Mouse (Mus musculus): ENCODE data around the gene Bpifb2.
A peak's percentile ranks its signal among the peaks of the same experiment; 100 is the strongest.

Bpifb2 gene

DNA sequence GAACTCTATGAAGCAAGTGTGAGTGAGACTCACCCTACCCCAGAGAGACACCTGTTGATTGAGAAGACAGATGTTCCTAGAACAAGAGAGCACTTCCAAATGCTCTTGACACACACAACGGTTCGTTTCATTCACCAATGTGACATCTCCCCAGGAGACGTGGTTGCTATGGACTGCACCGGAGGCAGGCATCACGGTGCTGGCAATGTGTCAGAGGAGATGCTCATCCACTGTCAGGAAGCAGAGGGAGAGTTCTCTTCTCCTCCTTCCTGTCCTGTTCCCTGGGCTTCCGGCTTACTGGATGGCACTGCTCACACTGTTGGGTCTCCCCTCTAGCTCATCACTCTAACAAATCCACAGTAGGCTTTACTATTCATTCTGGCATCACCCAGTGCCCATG lies 58.5 kb downstream of the Bpifb2 start:
- DNase-seq: no peak

DNA sequence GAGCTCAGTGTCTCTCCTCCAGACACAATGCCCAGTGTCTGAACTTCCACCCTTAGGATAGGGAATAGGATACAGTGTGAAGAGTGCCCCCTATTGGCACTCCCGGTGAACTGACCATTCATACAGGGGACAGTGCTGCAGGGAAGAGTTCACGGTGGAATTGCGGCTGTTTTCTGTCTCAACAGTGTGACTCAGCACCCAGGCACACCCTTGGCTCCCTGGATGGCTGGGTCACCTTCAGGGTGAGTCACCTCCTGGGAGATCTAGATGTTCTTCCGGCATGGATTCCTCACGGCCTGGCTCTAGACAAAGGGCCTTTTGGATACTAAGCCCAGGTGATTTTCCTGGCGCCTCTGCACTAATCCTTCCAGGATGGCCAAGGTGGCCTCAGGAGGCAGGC lies 60.5 kb downstream of the Bpifb2 start:
- DNase-seq: no peak

GRCm38 (mm10) chr2:153937843-153938242 lies 63.0 kb downstream of the Bpifb2 start, which contains the start of gene Bpifb4:
Gene Bpifb4 (plus strand): TSS chr2:153938212.
- no peak for DNase-seq

DNA sequence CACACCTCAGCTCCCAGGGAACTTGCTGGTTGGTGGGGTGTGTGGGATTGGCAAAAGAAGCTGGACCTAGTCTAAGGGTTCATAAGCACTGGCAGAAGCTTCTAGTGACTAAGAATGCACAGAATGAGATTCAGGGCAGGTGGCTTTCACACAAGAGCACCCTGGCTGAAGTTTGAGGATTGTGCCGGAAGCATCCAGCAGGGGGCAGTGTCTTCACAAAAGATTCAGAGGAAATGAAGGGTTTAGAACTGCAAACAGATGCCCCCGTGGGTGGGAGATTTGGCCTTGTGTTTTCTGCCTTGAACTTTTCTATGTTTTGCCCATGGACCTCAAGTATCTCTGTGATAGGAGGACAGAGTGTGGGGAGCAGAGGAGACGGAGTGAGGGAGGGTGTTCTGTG lies 68.7 kb downstream of the Bpifb2 start:
- peak; percentile 48 for DNase-seq

DNA sequence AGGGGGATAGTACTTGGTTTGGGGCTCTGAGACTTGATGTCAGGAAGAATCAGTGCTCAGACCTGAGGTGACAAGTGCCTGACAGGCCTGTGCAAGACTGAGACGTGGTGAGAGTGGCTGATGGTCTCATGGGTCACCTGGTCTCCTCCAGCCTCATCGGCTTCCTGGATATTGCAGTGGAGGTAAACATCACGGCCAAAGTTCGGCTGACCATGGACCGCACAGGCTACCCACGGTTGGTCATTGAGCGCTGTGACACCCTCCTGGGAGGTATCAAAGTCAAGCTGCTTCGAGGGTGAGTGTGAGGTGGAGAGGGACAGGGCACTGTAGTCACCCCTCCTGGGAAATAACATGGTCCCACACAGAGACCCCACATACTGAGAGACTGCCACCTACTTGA lies 69.7 kb downstream of the Bpifb2 start:
- no peak for DNase-seq

All from kidney, postnatal 10 days (tissue).